Mouse (Mus musculus) lung, postnatal 0 days (tissue): ENCODE data around the gene Agbl4. TPM values are rescaled to one million over a fixed set of nuclear protein-coding genes. Genes with fewer than 3 reads are reported as not detected.
A peak's percentile ranks its signal among the peaks of the same experiment; 100 is the strongest.

Source experiments
- ATAC-seq: fragments of 200-750 bp; cut with Nextera tagmentation; 2 replicates; pipeline ENCODE4 v1.8.0; 2017; ENCODE audit warnings: moderate library complexity
- DNase-seq: peaks from one replicate; pipeline ENCODE4 v3.0.0-alpha.2; 2016; ENCODE audit warnings: low spot score
- H3K27ac ChIP-seq: fragments of 300-500 bp; sonication (generic); 2 replicates; pipeline ENCODE4 v1.5.1; 2014; ENCODE audit warnings: antibody characterized with exemption, mild to moderate bottlenecking, low read length, mixed read lengths
- H3K27me3 ChIP-seq: fragments of 300-500 bp; sonication (generic); replicated peaks from 2 replicates; pipeline ENCODE4 v1.6.1; 2014; ENCODE audit warnings: low read length, mixed read lengths; ENCODE audit not compliant: insufficient read depth
- H3K36me3 ChIP-seq: fragments of 300-500 bp; sonication (generic); 2 replicates; pipeline ENCODE4 v1.6.1; 2014; ENCODE audit warnings: low read length, mixed read lengths; ENCODE audit not compliant: insufficient read depth
- H3K4me1 ChIP-seq: fragments of 300-500 bp; sonication (generic); 2 replicates; pipeline ENCODE4 v1.6.1; 2014; ENCODE audit warnings: antibody characterized with exemption, low read depth, low read length, mixed read lengths; ENCODE audit not compliant: insufficient read depth
- H3K4me2 ChIP-seq: fragments of 300-500 bp; sonication (generic); replicated peaks from 2 replicates; pipeline ENCODE4 v1.6.1; 2014; ENCODE audit warnings: low read depth, mild to moderate bottlenecking, low read length, moderate library complexity, mixed read lengths
- H3K4me3 ChIP-seq: fragments of 300-500 bp; sonication (generic); 2 replicates; pipeline ENCODE4 v1.5.1; 2014; ENCODE audit warnings: low read depth, low read length
- H3K9ac ChIP-seq: fragments of 300-500 bp; sonication (generic); replicated peaks from 2 replicates; pipeline ENCODE4 v1.6.1; 2014; ENCODE audit warnings: low read depth, mild to moderate bottlenecking
- H3K9me3 ChIP-seq: fragments of 300-500 bp; sonication (generic); 2 replicates; pipeline ENCODE4 v1.6.1; 2016; ENCODE audit warnings: low read length, mixed read lengths
- CTCF ChIP-seq: IDR thresholded peaks from 2 replicates; pipeline ENCODE4 v1.5.1; 2016; ENCODE audit warnings: antibody characterized with exemption, mild to moderate bottlenecking
- EP300 ChIP-seq: IDR thresholded peaks from 2 replicates; pipeline ENCODE4 v1.6.1; 2016; ENCODE audit warnings: antibody characterized with exemption, mild to moderate bottlenecking, control low read depth
- WGBS: fragments of 180-500 bp; shearing (Covaris S2); extraction: QIAGEN DNeasy Blood & Tissue Kit; methylation state at CpG from one replicate; pipeline ENCODE4 v1.1.7; 2014; 5-methylcytosine and 5-hydroxymethylcytosine counted together
- polyA plus RNA-seq: library from polyadenylated mRNA; unstranded; fragments of >200 nt; fragmentation: Nextera tagmentation; extraction: Ambion mirVana; gene quantifications from 2 replicates; pipeline ENCODE4 v1.2.1, GENCODE M21; 2015

The Agbl4 gene
- polyA plus RNA-seq, result 0.50 and 0.69 TPM in 2 replicates

DNA sequence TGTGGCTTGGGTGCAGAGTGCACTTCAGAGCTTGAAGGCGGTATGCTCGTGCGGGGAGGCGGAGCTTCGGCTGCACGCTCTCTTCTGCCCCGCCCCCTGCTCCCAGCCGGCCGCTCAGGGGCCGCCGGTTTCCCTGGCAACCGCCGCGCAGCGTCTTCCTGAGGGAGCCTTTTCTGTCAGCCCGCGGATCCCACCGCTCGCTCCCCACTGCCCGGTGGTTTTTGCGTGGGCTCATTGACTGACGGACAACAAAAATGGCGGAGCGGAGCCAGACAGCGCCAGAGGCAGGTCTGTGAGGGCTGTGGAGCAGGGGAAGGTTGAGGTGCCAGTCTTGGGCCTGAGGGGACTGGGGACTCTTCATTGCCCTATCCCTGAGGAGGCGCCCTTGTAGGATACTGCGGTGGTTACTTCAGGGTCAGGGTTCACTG lies at the start of gene Agbl4:
Agbl4 (plus strand) TSS at position 44 of the 428 bp plus-strand sequence.
- Histone ChIP-seq H3K9ac (no peak within 1 kb of the TSS; the same call in 1 of the 2 replicates), H3K27ac (no peak within 1 kb of the TSS), H3K9me3 (no peaks in the 10 kb centered on the region), H3K36me3 (no peaks in the 10 kb centered on the region), H3K4me1 (peaks cover 4% of the 10 kb centered on the region; the same call in 1 of the 2 replicates), H3K4me3 (peak within 1 kb of the TSS; percentile 37), H3K27me3 (no peaks in the 10 kb centered on the region), H3K4me2 (peak within 1 kb of the TSS; percentile 62)
- peak; percentile 83 for ATAC-seq
- DNase-seq, result peak; percentile 48
- TF ChIP-seq CTCF, result no peak
- no peak for TF ChIP-seq EP300
- WGBS, result 2% methylated on average over 27 of the region's 27 CpGs

DNA sequence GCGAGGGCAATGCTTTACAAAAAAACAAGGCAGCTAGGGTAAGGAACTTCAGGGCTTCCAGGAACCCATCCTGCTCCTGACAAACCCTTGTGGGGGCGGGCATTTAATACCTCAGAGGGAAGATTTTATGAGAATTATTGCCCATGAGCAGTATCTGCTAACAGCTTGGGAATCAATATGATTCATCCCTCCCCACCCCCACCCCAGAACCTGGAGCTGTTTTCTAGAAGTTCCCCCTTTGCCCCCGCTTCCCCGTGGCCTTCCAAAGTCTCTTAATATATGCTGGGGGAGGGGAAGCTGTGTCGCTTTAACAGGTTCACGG lies 46.6 kb upstream of the Agbl4 start:
- Histone ChIP-seq H3K36me3 (no peaks in the 10 kb centered on the region), H3K4me1 (no peaks in the 10 kb centered on the region), H3K27ac (no peak overlapping the region), H3K4me2 (peak overlapping the region; percentile 95), H3K9me3 (no peaks in the 10 kb centered on the region), H3K9ac (no peak overlapping the region), H3K27me3 (no peaks in the 10 kb centered on the region), H3K4me3 (peak overlapping the region; percentile 45; the same call in 1 of the 2 replicates)
- 10% methylated on average over 6 of the region's 6 CpGs for WGBS
- no peak for DNase-seq
- no peak for ATAC-seq
- no peak for TF ChIP-seq EP300
- TF ChIP-seq CTCF, result no peak

DNA sequence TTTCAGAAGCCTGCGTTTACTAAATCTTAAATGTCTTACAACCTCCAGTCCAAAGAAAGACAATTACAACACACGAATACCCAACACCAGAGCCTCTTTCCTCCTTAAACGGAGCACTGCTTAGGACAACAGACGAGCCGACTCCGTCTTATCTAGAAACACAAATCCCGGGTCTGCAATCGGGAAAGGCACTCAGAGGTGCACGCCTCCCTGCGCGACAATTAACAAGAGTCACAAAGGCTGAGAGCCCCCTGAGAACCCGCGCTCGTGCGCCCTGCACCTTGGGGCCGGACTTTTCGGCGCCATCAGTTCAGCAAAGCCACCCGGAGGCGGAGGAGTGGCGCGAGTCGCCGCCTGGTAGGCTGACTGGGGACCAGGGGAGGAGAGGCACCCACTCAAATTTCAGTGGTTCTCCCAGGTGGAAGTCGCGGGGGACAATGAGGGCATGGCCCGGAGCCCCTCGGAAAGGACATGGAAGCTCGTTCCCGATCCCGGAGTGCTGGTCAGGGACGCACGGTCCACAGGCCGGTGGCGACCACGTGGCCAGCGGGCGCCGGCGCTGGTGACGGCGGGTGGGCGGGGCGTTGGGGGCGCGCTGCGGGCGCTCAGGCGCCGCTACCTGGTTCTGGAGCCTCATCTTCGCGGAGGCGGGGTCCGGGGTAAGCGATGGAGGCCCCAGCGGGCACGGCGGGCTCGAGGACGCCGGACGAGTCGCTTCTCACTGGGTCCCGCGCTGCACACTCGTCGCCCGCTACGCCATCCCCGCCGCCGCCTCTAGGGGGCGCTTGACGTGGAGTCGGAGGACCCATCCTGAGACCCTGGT lies 46.1 kb upstream of the Agbl4 start, which contains the start of gene Elavl4:
Elavl4 (minus strand) TSS at position 732 of the 823 bp plus-strand sequence.
- TF ChIP-seq EP300 (no peak), CTCF (peak; percentile 69)
- peak; percentile 79 for ATAC-seq
- Histone ChIP-seq H3K4me1 (no peaks in the 10 kb centered on the region), H3K27ac (no peak within 1 kb of the TSS), H3K36me3 (no peaks in the 10 kb centered on the region), H3K9ac (no peak within 1 kb of the TSS), H3K9me3 (no peaks in the 10 kb centered on the region), H3K27me3 (no peaks in the 10 kb centered on the region), H3K4me3 (peak within 1 kb of the TSS; percentile 45), H3K4me2 (peak within 1 kb of the TSS; percentile 95)
- peak; percentile 12 for DNase-seq
- under 1% methylated on average over 70 of the region's 75 CpGs for WGBS

DNA sequence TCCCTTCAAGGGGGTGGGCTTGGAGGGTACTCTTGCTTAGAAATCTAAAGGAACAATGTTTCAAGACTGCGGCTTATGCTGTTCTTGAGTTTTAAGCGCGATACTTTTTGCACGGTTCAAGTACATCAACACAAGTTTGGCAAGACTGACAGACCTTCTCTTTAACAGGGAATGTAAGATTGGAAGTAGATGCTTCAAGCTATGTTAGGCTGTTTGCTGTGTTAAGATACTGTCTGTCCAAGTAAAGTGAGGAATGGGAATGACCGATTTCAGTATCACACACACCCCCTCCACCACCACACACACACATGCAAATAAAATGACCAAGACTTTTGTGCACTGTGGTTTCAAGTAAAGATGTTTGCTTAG lies 45.5 kb upstream of the Agbl4 start:
- Histone ChIP-seq H3K9me3 (no peaks in the 10 kb centered on the region), H3K9ac (no peak overlapping the region), H3K27me3 (no peaks in the 10 kb centered on the region), H3K4me3 (peak overlapping the region; percentile 45), H3K4me2 (peak overlapping the region; percentile 95), H3K36me3 (no peaks in the 10 kb centered on the region), H3K4me1 (no peaks in the 10 kb centered on the region), H3K27ac (no peak overlapping the region)
- TF ChIP-seq CTCF (no peak), EP300 (no peak)
- ATAC-seq (no peak), DNase-seq (no peak)
- 4% methylated on average over 5 of the region's 5 CpGs for WGBS

DNA sequence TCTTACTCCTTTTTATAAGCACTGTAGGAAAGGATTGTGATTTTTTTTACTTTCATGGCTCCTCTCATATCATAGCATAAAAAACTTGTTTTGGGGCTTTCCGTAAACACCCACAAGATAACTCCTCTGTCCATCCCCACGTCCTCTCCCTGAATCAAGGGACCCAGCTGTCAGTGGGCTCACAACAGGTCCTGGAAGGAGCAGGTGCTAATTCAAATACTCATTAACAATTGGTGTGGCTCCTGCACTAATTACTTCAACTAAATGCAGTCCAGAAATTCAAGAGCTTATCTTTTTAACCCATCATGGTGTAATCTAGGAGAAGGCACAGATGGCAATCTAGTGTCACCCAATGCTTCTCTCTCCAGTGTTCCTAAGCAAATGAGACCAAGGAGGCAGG lies 36.9 kb upstream of the Agbl4 start:
- H3K36me3 ChIP-seq, result no peaks in the 10 kb centered on the region
- H3K27me3 ChIP-seq, result no peaks in the 10 kb centered on the region
- no peaks in the 10 kb centered on the region for H3K9me3 ChIP-seq
- TF ChIP-seq CTCF, result no peak
- no peak for TF ChIP-seq EP300
- no peak overlapping the region for H3K4me3 ChIP-seq
- WGBS, result 61% methylated on average over 2 of the region's 2 CpGs
- no peak overlapping the region for H3K9ac ChIP-seq
- H3K4me1 ChIP-seq, result no peaks in the 10 kb centered on the region
- H3K4me2 ChIP-seq, result no peak overlapping the region
- H3K27ac ChIP-seq, result no peak overlapping the region
- DNase-seq (no peak), ATAC-seq (no peak)

DNA sequence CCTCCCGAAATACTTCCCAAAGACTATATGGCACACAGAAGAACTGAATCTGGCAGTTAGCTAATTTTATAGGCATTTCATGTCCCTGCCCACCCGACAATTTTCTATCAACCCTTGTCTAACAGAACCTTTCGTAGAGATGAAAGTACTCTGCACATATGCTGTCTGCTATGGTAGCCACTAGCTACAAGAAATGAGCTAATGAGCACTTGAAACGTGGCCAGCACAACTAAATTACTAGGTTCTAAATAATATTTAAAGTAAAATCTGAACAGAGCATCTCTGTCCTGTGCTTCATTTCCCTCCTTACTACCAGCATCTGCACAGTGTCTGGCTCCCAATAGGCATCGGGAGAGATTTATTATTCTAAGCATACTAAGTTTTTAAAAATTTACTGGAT lies 1.2 kb upstream of the Agbl4 start:
- H3K36me3 ChIP-seq, result no peaks in the 10 kb centered on the region
- TF ChIP-seq EP300, result no peak
- no peak for TF ChIP-seq CTCF
- no peak overlapping the region for H3K27ac ChIP-seq
- peaks cover 4% of the 10 kb centered on the region; the same call in 1 of the 2 replicates for H3K4me1 ChIP-seq
- WGBS, result 78% methylated on average over 5 of the region's 5 CpGs
- H3K9me3 ChIP-seq, result no peaks in the 10 kb centered on the region
- H3K27me3 ChIP-seq, result no peaks in the 10 kb centered on the region
- no peak overlapping the region for H3K4me2 ChIP-seq
- H3K9ac ChIP-seq, result no peak overlapping the region
- ATAC-seq (no peak), DNase-seq (no peak)
- no peak overlapping the region for H3K4me3 ChIP-seq
